Mouse (Mus musculus) CH12.LX (cell line): ENCODE measurements around the gene Tulp4.
"Not testable (repeated sequence)": the region's sequence is repeated elsewhere in the genome, so short reads cannot be mapped to it uniquely, and the experiment has no call there.

Experiments
- CHD1 ChIP-seq: IDR thresholded peaks from 2 replicates; pipeline ENCODE4 v1.6.1; 2012; ENCODE audit warnings: low read depth, low read length, improper control_type of control experiment, inconsistent platforms
- CTCF ChIP-seq, 2 experiments: IDR thresholded peaks in 1 of 2; conservative IDR thresholded peaks in 1 of 2; 2 replicates each; pipeline ENCODE4 v1.5.1; 2011 to 2012; ENCODE audit warnings: low read depth in 2 of 2, low read length in 2 of 2, improper control_type of control experiment in 1 of 2, inconsistent platforms in 1 of 2, mild to moderate bottlenecking in 1 of 2, moderate library complexity in 1 of 2
- POLR2A ChIP-seq: IDR thresholded peaks from 2 replicates; pipeline ENCODE4 v1.6.1; 2011; ENCODE audit warnings: low read depth, mild to moderate bottlenecking, improper control_type of control experiment, low read length
- TBP ChIP-seq: conservative IDR thresholded peaks from 2 replicates; pipeline ENCODE4 v1.6.1; 2011; ENCODE audit warnings: low read depth, low read length, improper control_type of control experiment
- TCF12 ChIP-seq: IDR thresholded peaks from 2 replicates; pipeline ENCODE4 v1.6.1; 2014; ENCODE audit warnings: low read depth, mild to moderate bottlenecking, inconsistent platforms, low read length, improper control_type of control experiment

GRCm38 (mm10) chr17:6286169-6286568 is 179.9 kb downstream of the Tulp4 start:
- TF ChIP-seq CTCF (conservative IDR thresholded peaks at IDR 0.05 in 1 of 2, IDR thresholded peaks at IDR 0.05 in 1 of 2; ENCODE audit: low read depth in 2 of 2, low read length in 2 of 2); TBP; TCF12; CHD1; POLR2A: not testable (repeated sequence)
